8 mouse cellular contexts compared by ENCODE assay signal in the genomic region with DNA sequence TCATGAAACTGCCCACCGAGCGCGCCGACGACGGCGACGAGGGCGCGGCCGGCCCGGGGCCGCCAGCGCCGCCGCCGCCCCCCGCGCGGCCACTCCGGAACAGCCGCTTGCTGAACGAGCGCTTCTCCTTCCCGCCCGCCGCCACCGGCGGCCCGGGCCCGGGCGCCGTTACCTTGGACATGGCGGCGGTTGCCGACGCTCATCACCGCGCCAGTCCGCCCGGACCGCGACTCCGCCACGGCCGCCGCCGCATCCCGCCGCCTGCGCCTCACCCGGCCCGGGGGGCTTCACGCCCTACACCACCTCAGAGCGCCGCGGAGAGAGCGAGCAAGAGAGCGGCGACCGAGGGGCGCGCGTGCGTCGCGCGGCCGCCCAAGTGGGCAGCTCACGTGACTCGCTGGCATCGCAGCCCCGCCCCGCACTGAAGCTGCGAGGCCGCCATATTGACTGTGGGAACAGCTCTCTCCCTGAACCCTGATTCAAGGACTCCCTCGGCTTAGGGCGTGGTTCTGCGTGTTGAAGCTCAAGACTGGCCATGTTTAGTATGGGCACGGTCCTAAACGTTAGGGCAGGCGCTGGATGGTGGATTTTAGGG. TPM values are rescaled to one million over a fixed set of nuclear protein-coding genes. Genes with fewer than 3 reads are reported as not detected.
DNase-seq lines count a peak whose midpoint lies in the region; ATAC-seq and TF ChIP-seq lines count a peak whose summit lies in the region.

A gene (minus strand): TSS at position 181 of the 595 bp plus-strand sequence.

- peak within 1 kb of the TSS; percentile 82 for H3K9ac ChIP-seq in kidney, embryonic 14.5 days (ENCODE audit: low read depth, low read length)
- peak within 1 kb of the TSS; percentile 70 for H3K9ac ChIP-seq in limb, embryonic 15.5 days

- H3K4me1 ChIP-seq in bone marrow macrophage, adult 2 months (ENCODE audit: control insufficient read depth, insufficient read depth, low read length) = peaks cover 30% of the 10 kb centered on the region
- H3K4me1 ChIP-seq in embryonic fibroblast, embryonic 13.5 days (ENCODE audit: control insufficient read depth, insufficient read depth, low read length) = peaks cover 4% of the 10 kb centered on the region; the same call in 1 of the 2 replicates
- H3K4me1 ChIP-seq in kidney, embryonic 14.5 days (ENCODE audit: control insufficient read depth, insufficient read depth, low read length) = peaks cover 17% of the 10 kb centered on the region
- peaks cover 15% of the 10 kb centered on the region; the same call in 1 of the 2 replicates for H3K4me1 ChIP-seq in limb, embryonic 15.5 days

- H3K36me3 ChIP-seq in kidney, embryonic 14.5 days (ENCODE audit: control insufficient read depth, insufficient read depth, low read length) = no peaks in the 10 kb centered on the region
- peaks cover 8% of the 10 kb centered on the region for H3K36me3 ChIP-seq in limb, embryonic 15.5 days

- under 1% methylated on average over 67 of the region's 82 CpGs for WGBS in kidney, embryonic 14.5 days
- under 1% methylated on average over 51 of the region's 82 CpGs for whole genome bisulfite sequencing in limb, embryonic 15.5 days

- H3K4me3 ChIP-seq in bone marrow macrophage, adult 2 months (ENCODE audit: insufficient read depth, low read length) = peak within 1 kb of the TSS; percentile 93
- peak within 1 kb of the TSS; percentile 73 for H3K4me3 ChIP-seq in embryonic fibroblast, embryonic 13.5 days (ENCODE audit: insufficient read depth, low read length)
- H3K4me3 ChIP-seq in kidney, embryonic 14.5 days (ENCODE audit: low read length) = peak within 1 kb of the TSS; percentile 80
- H3K4me3 ChIP-seq in limb, embryonic 15.5 days = peak within 1 kb of the TSS; percentile 89

- no peaks in the 10 kb centered on the region for H3K27me3 ChIP-seq in kidney, embryonic 14.5 days (ENCODE audit: control insufficient read depth, insufficient read depth, low read length)
- 0 out of 2 replicates have a peak, but pooled peaks cover 3% of the 10 kb centered on the region for H3K27me3 ChIP-seq in limb, embryonic 15.5 days

- peak within 1 kb of the TSS; percentile 96 for H3K4me2 ChIP-seq in kidney, embryonic 14.5 days (replicated peaks; ENCODE audit: low read depth, low read length)
- H3K4me2 ChIP-seq in limb, embryonic 15.5 days = peak within 1 kb of the TSS; percentile 94

- H3K27ac ChIP-seq in bone marrow macrophage, adult 2 months (ENCODE audit: insufficient read depth, low read depth, low read length) = peak within 1 kb of the TSS; percentile 49; the same call in 1 of the 2 replicates
- H3K27ac ChIP-seq in embryonic fibroblast, embryonic 13.5 days (ENCODE audit: insufficient read depth, low read length) = no peak within 1 kb of the TSS
- H3K27ac ChIP-seq in kidney, embryonic 14.5 days (ENCODE audit: low read depth, low read length) = peak within 1 kb of the TSS; percentile 73; the same call in 1 of the 2 replicates
- H3K27ac ChIP-seq in limb, embryonic 15.5 days = peak within 1 kb of the TSS; percentile 78

- peak; percentile 99 for ATAC-seq in kidney, embryonic 14.5 days (ENCODE audit: low FRiP score, low TSS enrichment)
- peak; percentile 97 for ATAC-seq in limb, embryonic 15.5 days (ENCODE audit: insufficient number of reproducible peaks, low FRiP score, low TSS enrichment, low read depth)

- DNase-seq in A20 (ENCODE audit: low read depth, low spot score) = peak; percentile 96
- peak; percentile 96 to 98 for DNase-seq in heart, adult 9 months (ENCODE audit: low spot score in 2 of 2)
- DNase-seq in monocyte, adult 2 months (ENCODE audit: low read depth in 1 of 2, low spot score in 2 of 2) = peak; percentile 82 to 86
- peak; percentile 93 to 95 for DNase-seq in spleen, postnatal 36 days (ENCODE audit: low spot score in 2 of 2)

- TF ChIP-seq CTCF in bone marrow macrophage, adult 2 months (IDR thresholded peaks at IDR 0.05; ENCODE audit: low read depth, low read length) = no peak
- no peak for TF ChIP-seq CTCF in embryonic fibroblast, embryonic 13.5 days (IDR thresholded peaks at IDR 0.05; ENCODE audit: borderline replicate concordance, insufficient read depth, low read length)

- H3K9me3 ChIP-seq in kidney, embryonic 14.5 days (ENCODE audit: control insufficient read depth, low read length) = no peaks in the 10 kb centered on the region
- no peaks in the 10 kb centered on the region for H3K9me3 ChIP-seq in limb, embryonic 15.5 days

- TF ChIP-seq POLR2A in bone marrow macrophage, adult 2 months (IDR thresholded peaks at IDR 0.05; ENCODE audit: borderline replicate concordance, low read depth, low read length) = no peak
- peak; percentile 69 for TF ChIP-seq POLR2A in embryonic fibroblast, embryonic 13.5 days (IDR thresholded peaks at IDR 0.05; ENCODE audit: low read depth, low read length)

RNA-seq across cellular contexts. Expression of the gene that starts here (rescaled TPM):
- 5.0 and 6.4 TPM in 2 replicates for polyA plus RNA-seq in bone marrow macrophage, adult 2 months (2012; ENCODE audit: insufficient read depth, insufficient read length, missing spikeins)
- 13.3 and 13.7 TPM in 2 replicates for polyA plus RNA-seq in embryonic fibroblast, embryonic 13.5 days (2011; ENCODE audit: insufficient read length, low read depth, missing spikeins)
- polyA plus RNA-seq in kidney, embryonic 14.5 days (2014; fragmentation: Nextera tagmentation; extraction: Ambion mirVana) = 2.2 and 3.7 TPM in 2 replicates
- polyA plus RNA-seq in limb, embryonic 15.5 days (2015; fragmentation: Nextera tagmentation; extraction: Ambion mirVana) = 2.0 and 2.4 TPM in 2 replicates
